Mouse (Mus musculus): ENCODE measurements around the gene Rdh1.

- TF ChIP-seq POLR2A (IDR thresholded peaks at IDR 0.05; ENCODE audit: borderline replicate concordance, low read depth, low read length) (no peak), CTCF (IDR thresholded peaks at IDR 0.05; ENCODE audit: low read depth, low read length) (no peak)
Measured at GRCm38 (mm10) chr10:127763914-127764680, 4.6 kb downstream of the Rdh1 start.
